Mouse (Mus musculus): Measurements from ENCODE around the gene Ttc38.

DNA sequence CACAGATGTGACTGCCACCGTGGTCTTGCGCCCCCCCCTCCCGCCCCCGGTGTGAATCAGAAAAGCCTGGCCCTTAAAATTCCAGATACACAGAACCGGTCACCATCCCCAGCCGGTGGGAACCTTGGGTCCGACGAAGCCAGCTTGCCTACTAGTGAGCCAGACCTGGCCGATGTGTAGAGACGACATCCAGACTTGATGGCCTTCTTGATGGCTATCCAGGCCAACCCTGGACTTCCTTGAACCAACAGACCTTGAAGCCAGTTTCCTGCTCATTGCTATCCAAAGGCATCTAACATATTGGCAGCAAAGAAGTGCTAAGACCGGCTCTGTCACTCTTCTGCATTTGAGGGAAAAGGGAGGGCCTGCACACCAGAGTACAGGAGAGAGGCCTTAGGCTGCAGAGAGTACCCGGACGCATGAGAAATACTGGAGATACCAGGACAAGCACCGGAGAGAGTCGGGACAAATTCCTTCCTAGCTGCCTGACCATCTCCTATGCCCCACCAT lies 26.9 kb downstream of the Ttc38 start:
- TF ChIP-seq CTCF (IDR thresholded peaks at IDR 0.05; ENCODE audit: borderline replicate concordance, insufficient read depth, low read length), result no peak
- TF ChIP-seq POLR2A (IDR thresholded peaks at IDR 0.05; ENCODE audit: low read depth, low read length), result no peak
